Mouse (Mus musculus) forebrain, postnatal 0 days (tissue): ENCODE measurements at regions not wholly inside any gene's neighbourhood (a gene's known extent, or its start where the extent isn't known, plus 50 kb on each side); places are given as distances from the start of the nearest gene placed in this dataset.

ENCODE experiments used
- ATAC-seq: fragments of 200-750 bp; cut with Nextera tagmentation; 2 replicates; pipeline ENCODE4 v1.8.0; 2017; ENCODE audit warnings: mild to moderate bottlenecking, moderate library complexity
- DNase-seq: peaks from one replicate; pipeline ENCODE4 v3.0.0-alpha.2; 2015
- H3K27ac ChIP-seq: fragments of 300-500 bp; sonication (generic); 2 replicates; pipeline ENCODE4 v1.5.1; 2014; ENCODE audit warnings: low read depth, mild to moderate bottlenecking, antibody characterized with exemption, low read length, moderate library complexity, mixed read lengths
- H3K27me3 ChIP-seq: fragments of 300-500 bp; sonication (generic); 2 replicates; pipeline ENCODE4 v1.6.1; 2014; ENCODE audit warnings: mild to moderate bottlenecking, low read length, mixed read lengths; ENCODE audit not compliant: insufficient read depth
- H3K36me3 ChIP-seq: fragments of 300-500 bp; sonication (generic); 2 replicates; pipeline ENCODE4 v1.6.1; 2014; ENCODE audit warnings: mild to moderate bottlenecking, moderate library complexity; ENCODE audit not compliant: insufficient read depth
- H3K4me1 ChIP-seq: fragments of 300-500 bp; sonication (generic); 2 replicates; pipeline ENCODE4 v1.6.1; 2014; ENCODE audit warnings: antibody characterized with exemption; ENCODE audit not compliant: insufficient read depth
- H3K4me2 ChIP-seq: fragments of 300-500 bp; sonication (generic); 2 replicates; pipeline ENCODE4 v1.6.1; 2014; ENCODE audit warnings: low read depth, mild to moderate bottlenecking, moderate library complexity
- H3K4me3 ChIP-seq: fragments of 300-500 bp; sonication (generic); 2 replicates; pipeline ENCODE4 v1.5.1; 2014; ENCODE audit warnings: low read depth, low read length, mixed read lengths
- H3K9ac ChIP-seq: fragments of 300-500 bp; sonication (generic); 2 replicates; pipeline ENCODE4 v1.6.1; 2014; ENCODE audit warnings: mild to moderate bottlenecking
- H3K9me3 ChIP-seq: fragments of 300-500 bp; sonication (generic); 2 replicates; pipeline ENCODE4 v1.6.1; 2016; ENCODE audit warnings: low read length
- CTCF ChIP-seq: sonication (generic); IDR thresholded peaks from 2 replicates; pipeline ENCODE4 v1.5.1; 2016; ENCODE audit warnings: antibody characterized with exemption, control low read depth, low read depth
- WGBS: fragments of 180-500 bp; shearing (Covaris S2); extraction: QIAGEN DNeasy Blood & Tissue Kit; methylation state at CpG from one replicate; pipeline ENCODE4 v1.1.7; 2014; 5-methylcytosine and 5-hydroxymethylcytosine counted together

DNA sequence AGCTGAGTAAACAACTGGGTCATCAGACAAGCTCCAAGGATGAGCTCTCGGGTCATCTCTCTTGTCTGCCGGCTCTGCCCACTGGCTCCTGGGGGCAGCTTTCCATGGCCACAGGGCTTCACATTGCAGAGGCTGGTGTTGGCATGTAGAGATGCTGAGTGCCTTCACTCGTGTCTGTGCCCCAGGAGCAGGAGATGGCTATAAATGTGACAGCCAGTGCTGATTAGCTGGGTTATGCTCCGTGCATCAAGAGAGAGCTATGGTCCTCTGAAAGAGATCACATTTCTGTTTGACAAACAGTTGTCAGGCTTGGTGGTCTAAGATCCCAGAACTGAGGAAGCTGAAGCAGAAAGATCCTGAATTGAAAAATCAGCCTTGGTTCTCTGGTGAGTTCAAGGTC lies 795.4 kb upstream of the Car8 start:
- no peaks in the 10 kb centered on the region for H3K36me3 ChIP-seq
- H3K27ac ChIP-seq, result no peak overlapping the region
- DNase-seq (no peak), ATAC-seq (no peak)
- no peak for TF ChIP-seq CTCF
- WGBS, result 74% methylated on average over 4 of the region's 4 CpGs
- H3K4me2 ChIP-seq, result no peak overlapping the region
- H3K4me1 ChIP-seq, result no peaks in the 10 kb centered on the region
- peaks cover 3% of the 10 kb centered on the region; the same call in 1 of the 2 replicates for H3K27me3 ChIP-seq
- H3K9ac ChIP-seq, result no peak overlapping the region
- H3K9me3 ChIP-seq, result no peaks in the 10 kb centered on the region
- H3K4me3 ChIP-seq, result no peak overlapping the region

GRCm38 (mm10) chr4:9033106-9033642 lies 794.3 kb upstream of the Car8 start:
- no peak overlapping the region for H3K9ac ChIP-seq
- no peak overlapping the region for H3K4me2 ChIP-seq
- no peak overlapping the region for H3K4me3 ChIP-seq
- 88% methylated on average over 6 of the region's 6 CpGs for WGBS
- H3K27ac ChIP-seq, result no peak overlapping the region
- no peak for DNase-seq
- H3K36me3 ChIP-seq, result no peaks in the 10 kb centered on the region
- TF ChIP-seq CTCF, result no peak
- H3K27me3 ChIP-seq, result peaks cover 3% of the 10 kb centered on the region; the same call in 1 of the 2 replicates
- peaks cover 3% of the 10 kb centered on the region; the same call in 1 of the 2 replicates for H3K4me1 ChIP-seq
- ATAC-seq, result no peak
- H3K9me3 ChIP-seq, result no peaks in the 10 kb centered on the region

DNA sequence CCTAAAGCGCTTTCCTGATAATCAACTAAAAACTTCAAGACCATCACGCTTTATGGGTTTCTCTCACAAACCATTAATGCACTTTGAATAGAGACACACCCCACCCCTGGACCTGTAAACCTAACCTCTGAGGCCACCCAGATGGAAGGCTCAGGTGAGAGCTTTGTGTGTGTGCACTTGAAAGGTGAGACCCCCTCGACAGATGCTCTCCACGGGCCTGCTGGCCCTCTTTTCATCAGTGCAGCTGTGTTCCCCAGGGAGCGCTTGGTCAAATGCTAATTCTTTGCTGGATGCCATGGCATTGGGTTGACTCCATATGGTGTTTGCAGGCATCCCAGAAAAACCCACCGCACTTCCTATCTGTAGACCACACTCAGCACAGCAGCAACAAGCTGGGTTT lies 792.8 kb upstream of the Car8 start:
- DNase-seq (no peak), ATAC-seq (no peak)
- H3K36me3 ChIP-seq, result no peaks in the 10 kb centered on the region
- H3K9ac ChIP-seq, result no peak overlapping the region
- H3K27ac ChIP-seq, result no peak overlapping the region
- peaks cover 3% of the 10 kb centered on the region; the same call in 1 of the 2 replicates for H3K27me3 ChIP-seq
- H3K4me3 ChIP-seq, result no peak overlapping the region
- peaks cover 13% of the 10 kb centered on the region for H3K4me1 ChIP-seq
- TF ChIP-seq CTCF, result no peak
- no peak overlapping the region for H3K4me2 ChIP-seq
- H3K9me3 ChIP-seq, result no peaks in the 10 kb centered on the region
- 48% methylated on average over 6 of the region's 6 CpGs for WGBS

GRCm38 (mm10) chr4:9028946-9029345 lies 790.1 kb upstream of the Car8 start:
- no peak overlapping the region for H3K9ac ChIP-seq
- 15% methylated on average over 6 of the region's 6 CpGs for WGBS
- ATAC-seq (no peak), DNase-seq (no peak)
- H3K9me3 ChIP-seq, result no peaks in the 10 kb centered on the region
- H3K27me3 ChIP-seq, result peaks cover 3% of the 10 kb centered on the region
- H3K4me1 ChIP-seq, result peaks cover 13% of the 10 kb centered on the region
- no peak overlapping the region for H3K4me3 ChIP-seq
- no peak overlapping the region for H3K27ac ChIP-seq
- H3K4me2 ChIP-seq, result peak overlapping the region; percentile 89
- no peak for TF ChIP-seq CTCF
- H3K36me3 ChIP-seq, result no peaks in the 10 kb centered on the region

GRCm38 (mm10) chr4:9028475-9028874 lies 789.6 kb upstream of the Car8 start:
- Histone ChIP-seq H3K9me3 (no peaks in the 10 kb centered on the region), H3K27me3 (peaks cover 3% of the 10 kb centered on the region), H3K9ac (peak overlapping the region; percentile 47), H3K4me2 (peak overlapping the region; percentile 89), H3K36me3 (no peaks in the 10 kb centered on the region), H3K4me1 (peaks cover 13% of the 10 kb centered on the region), H3K4me3 (peak overlapping the region; percentile 43), H3K27ac (peak overlapping the region; percentile 24; the same call in 1 of the 2 replicates)
- 0% methylated on average over 12 of the region's 12 CpGs for WGBS
- peak; percentile 9; the same call in 1 of the 2 replicates for ATAC-seq
- peak; percentile 74 for DNase-seq
- no peak for TF ChIP-seq CTCF

- under 1% methylated on average over 30 of the region's 30 CpGs for WGBS
- H3K27me3 ChIP-seq, result peaks cover 3% of the 10 kb centered on the region
- H3K9ac ChIP-seq, result peak overlapping the region; percentile 47
- TF ChIP-seq CTCF, result peak; percentile 89
- H3K4me1 ChIP-seq, result peaks cover 13% of the 10 kb centered on the region
- no peaks in the 10 kb centered on the region for H3K36me3 ChIP-seq
- DNase-seq (peak; percentile 90), ATAC-seq (peak; percentile 91)
- H3K9me3 ChIP-seq, result no peaks in the 10 kb centered on the region
- H3K4me2 ChIP-seq, result peak overlapping the region; percentile 89
- H3K27ac ChIP-seq, result peak overlapping the region; percentile 24
- peak overlapping the region; percentile 43 for H3K4me3 ChIP-seq
These were observed 789.1 kb upstream of the Car8 start for GRCm38 (mm10) chr4:9027798-9028404.

- DNase-seq (no peak), ATAC-seq (peak; percentile 17; the same call in 1 of the 2 replicates)
- 0 out of 2 replicates have a peak overlapping the region, but pooled peaks have one; percentile 14 for H3K9ac ChIP-seq
- peak overlapping the region; percentile 16; the same call in 1 of the 2 replicates for H3K4me3 ChIP-seq
- H3K4me2 ChIP-seq, result peak overlapping the region; percentile 89
- TF ChIP-seq CTCF, result no peak
- H3K27ac ChIP-seq, result 0 out of 2 replicates have a peak overlapping the region, but pooled peaks have one; percentile 15
- WGBS, result 3% methylated on average over 7 of the region's 7 CpGs
- H3K4me1 ChIP-seq, result peaks cover 13% of the 10 kb centered on the region
- peaks cover 3% of the 10 kb centered on the region for H3K27me3 ChIP-seq
- no peaks in the 10 kb centered on the region for H3K36me3 ChIP-seq
- H3K9me3 ChIP-seq, result no peaks in the 10 kb centered on the region
These were observed 788.5 kb upstream of the Car8 start for GRCm38 (mm10) chr4:9027383-9027782.
